Mouse (Mus musculus) brain, embryonic 14.5 days (tissue): ENCODE measurements at regions not wholly inside any gene's neighbourhood (a gene's known extent, or its start where the extent isn't known, plus 50 kb on each side); places are given as distances from the start of the nearest gene placed in this dataset.

Experiments
- CTCF ChIP-seq: fragments of 200-500 bp; IDR thresholded peaks from 2 replicates; pipeline ENCODE4 v1.5.1; 2012; ENCODE audit warnings: inconsistent platforms, mild to moderate bottlenecking, moderate library complexity, borderline replicate concordance; ENCODE audit not compliant: insufficient read depth, insufficient read length; ENCODE audit errors: extremely low read depth
- POLR2A ChIP-seq: fragments of 200-500 bp; IDR thresholded peaks from 2 replicates; pipeline ENCODE4 v1.6.1; 2012; ENCODE audit warnings: mild to moderate bottlenecking, inconsistent platforms, borderline replicate concordance; ENCODE audit not compliant: poor library complexity, insufficient read depth, insufficient read length, severe bottlenecking; ENCODE audit errors: extremely low read depth

GRCm38 (mm10) chr14:46144175-46144574, 235.0 kb upstream of the Gm15217 start:
- no peak for TF ChIP-seq CTCF
- TF ChIP-seq POLR2A, result no peak
